ENCODE assay signal across 21 mouse cellular contexts in genomic region chr14:11125096-11125495, GRCm38 (mm10). TPM values are rescaled to one million over a fixed set of nuclear protein-coding genes. Genes with fewer than 3 reads are reported as not detected.
DNase-seq lines count a peak whose midpoint lies in the region; ATAC-seq and TF ChIP-seq lines count a peak whose summit lies in the region.
"Had no signal": no experiment of that assay in that cellular context is flagged by ENCODE, and none has a peak within 500 bp of the region (broad histone marks: within the 10 kb centered on the region; RNA-seq: fewer than 3 reads in every experiment).

No protein-coding gene starts in this region.

- no peaks in the 10 kb centered on the region for H3K36me3 ChIP-seq in kidney, embryonic 16.5 days (ENCODE audit: insufficient read depth, low read length)
- no peaks in the 10 kb centered on the region for H3K36me3 ChIP-seq in midbrain, embryonic 14.5 days (ENCODE audit: control insufficient read depth, insufficient read depth, low read length)
- H3K36me3 ChIP-seq in midbrain, embryonic 13.5 days = no peaks in the 10 kb centered on the region
- H3K36me3 ChIP-seq in stomach, postnatal 0 days (ENCODE audit: control insufficient read depth, insufficient read depth, low read length) = no peaks in the 10 kb centered on the region
- no peaks in the 10 kb centered on the region for H3K36me3 ChIP-seq in heart, embryonic 10.5 days
- H3K36me3 ChIP-seq: forebrain, embryonic 15.5 days; limb, embryonic 12.5 days; midbrain, embryonic 15.5 days; neural tube, embryonic 15.5 days had no signal

- peak; percentile 23 to 24 for DNase-seq in kidney, adult 8-10 months
- peak; percentile 8 for DNase-seq in midbrain, embryonic 14.5 days
- DNase-seq in kidney, postnatal 14 days = peak; percentile 12
- DNase-seq in stomach, postnatal 0 days (ENCODE audit: low spot score) = no peak
- no peak for DNase-seq in heart, embryonic 10.5 days (ENCODE audit: low spot score)
- DNase-seq: adrenal gland, adult 2 months; cerebellum, adult 9-11 months; gastrocnemius, postnatal 25 days; layer of hippocampus, adult 9-11 months; right cerebral cortex, postnatal 14 days; spleen, adult 18-20 months; thymus, adult 2 months had no signal

- H3K9ac ChIP-seq in kidney, embryonic 16.5 days (replicated peaks; ENCODE audit: low read length) = no peak overlapping the region
- H3K9ac ChIP-seq in midbrain, embryonic 14.5 days (replicated peaks; ENCODE audit: low read length) = no peak overlapping the region
- H3K9ac ChIP-seq in midbrain, embryonic 13.5 days (replicated peaks) = no peak overlapping the region
- no peak overlapping the region for H3K9ac ChIP-seq in stomach, postnatal 0 days (ENCODE audit: low read length)
- H3K9ac ChIP-seq: forebrain, embryonic 15.5 days; limb, embryonic 12.5 days; midbrain, embryonic 15.5 days; neural tube, embryonic 15.5 days had no signal

- H3K4me1 ChIP-seq in kidney, embryonic 16.5 days (ENCODE audit: insufficient read depth, low read length) = no peaks in the 10 kb centered on the region
- H3K4me1 ChIP-seq in midbrain, embryonic 14.5 days (ENCODE audit: control insufficient read depth, insufficient read depth, low read length) = no peaks in the 10 kb centered on the region
- no peaks in the 10 kb centered on the region for H3K4me1 ChIP-seq in midbrain, embryonic 13.5 days (replicated peaks)
- no peaks in the 10 kb centered on the region for H3K4me1 ChIP-seq in stomach, postnatal 0 days (replicated peaks; ENCODE audit: control insufficient read depth, insufficient read depth)
- H3K4me1 ChIP-seq in heart, embryonic 10.5 days = no peaks in the 10 kb centered on the region
- H3K4me1 ChIP-seq: forebrain, embryonic 15.5 days; limb, embryonic 12.5 days; midbrain, embryonic 15.5 days; neural tube, embryonic 15.5 days had no signal

- H3K9me3 ChIP-seq in kidney, embryonic 16.5 days (ENCODE audit: low read length) = no peaks in the 10 kb centered on the region; the same call in 1 of the 2 replicates
- H3K9me3 ChIP-seq in midbrain, embryonic 14.5 days (ENCODE audit: control insufficient read depth, low read length) = no peaks in the 10 kb centered on the region
- no peaks in the 10 kb centered on the region for H3K9me3 ChIP-seq in midbrain, embryonic 13.5 days
- H3K9me3 ChIP-seq in stomach, postnatal 0 days (ENCODE audit: control insufficient read depth, low read length) = no peaks in the 10 kb centered on the region
- no peaks in the 10 kb centered on the region for H3K9me3 ChIP-seq in heart, embryonic 10.5 days
- H3K9me3 ChIP-seq: forebrain, embryonic 15.5 days; limb, embryonic 12.5 days; midbrain, embryonic 15.5 days; neural tube, embryonic 15.5 days had no signal

- no peak overlapping the region for H3K27ac ChIP-seq in kidney, embryonic 16.5 days (ENCODE audit: low read length)
- H3K27ac ChIP-seq in midbrain, embryonic 14.5 days (replicated peaks; ENCODE audit: low read depth, low read length) = no peak overlapping the region
- no peak overlapping the region for H3K27ac ChIP-seq in midbrain, embryonic 13.5 days
- H3K27ac ChIP-seq in stomach, postnatal 0 days (replicated peaks) = no peak overlapping the region
- no peak overlapping the region for H3K27ac ChIP-seq in heart, embryonic 10.5 days
- H3K27ac ChIP-seq: forebrain, embryonic 15.5 days; limb, embryonic 12.5 days; midbrain, embryonic 15.5 days; neural tube, embryonic 15.5 days had no signal

- no peak for ATAC-seq in kidney, embryonic 16.5 days (ENCODE audit: low FRiP score, low TSS enrichment)
- ATAC-seq in midbrain, embryonic 14.5 days (ENCODE audit: low FRiP score, low TSS enrichment) = no peak
- no peak for ATAC-seq in midbrain, embryonic 13.5 days
- ATAC-seq in stomach, postnatal 0 days (ENCODE audit: low FRiP score, low TSS enrichment) = no peak
- no peak for ATAC-seq in megakaryocyte-erythroid progenitor cell, adult 5-6 weeks (replicated peaks; ENCODE audit: low FRiP score, low TSS enrichment, poor library complexity, severe bottlenecking)
- ATAC-seq: forebrain, embryonic 15.5 days; hindbrain, embryonic 16.5 days; intestine, embryonic 16.5 days; midbrain, embryonic 15.5 days had no signal

- no peak for TF ChIP-seq CTCF in stomach, postnatal 0 days (IDR thresholded peaks at IDR 0.05; ENCODE audit: low read depth)

- 75% methylated on average over 11 of the region's 11 CpGs for WGBS in kidney, embryonic 16.5 days
- WGBS in midbrain, embryonic 14.5 days = 75% methylated on average over 11 of the region's 11 CpGs
- 75% methylated on average over 11 of the region's 11 CpGs for WGBS in midbrain, embryonic 13.5 days
- 43% methylated on average over 11 of the region's 11 CpGs for WGBS in stomach, postnatal 0 days
- 81% methylated on average over 11 of the region's 11 CpGs for WGBS in heart, embryonic 10.5 days

- no peaks in the 10 kb centered on the region for H3K27me3 ChIP-seq in kidney, embryonic 16.5 days (ENCODE audit: insufficient read depth, low read length)
- no peaks in the 10 kb centered on the region for H3K27me3 ChIP-seq in midbrain, embryonic 14.5 days (ENCODE audit: control insufficient read depth, insufficient read depth, low read length)
- H3K27me3 ChIP-seq in midbrain, embryonic 13.5 days = no peaks in the 10 kb centered on the region
- no peaks in the 10 kb centered on the region for H3K27me3 ChIP-seq in stomach, postnatal 0 days (ENCODE audit: control insufficient read depth, insufficient read depth, low read length)
- no peaks in the 10 kb centered on the region for H3K27me3 ChIP-seq in heart, embryonic 10.5 days (ENCODE audit: insufficient read depth, poor library complexity, severe bottlenecking)
- H3K27me3 ChIP-seq: forebrain, embryonic 15.5 days; limb, embryonic 12.5 days; midbrain, embryonic 15.5 days; neural tube, embryonic 15.5 days had no signal

- no peak for TF ChIP-seq EP300 in stomach, postnatal 0 days (optimal IDR thresholded peaks at IDR 0.05)

- no peak overlapping the region for H3K4me3 ChIP-seq in kidney, embryonic 16.5 days (ENCODE audit: low read length)
- H3K4me3 ChIP-seq in midbrain, embryonic 14.5 days (replicated peaks; ENCODE audit: low read depth, low read length) = no peak overlapping the region
- no peak overlapping the region for H3K4me3 ChIP-seq in midbrain, embryonic 13.5 days (replicated peaks)
- no peak overlapping the region for H3K4me3 ChIP-seq in stomach, postnatal 0 days (ENCODE audit: low read depth, low read length)
- no peak overlapping the region for H3K4me3 ChIP-seq in heart, embryonic 10.5 days
- H3K4me3 ChIP-seq: forebrain, embryonic 15.5 days; limb, embryonic 12.5 days; midbrain, embryonic 15.5 days; neural tube, embryonic 15.5 days had no signal

- no peak overlapping the region for H3K4me2 ChIP-seq in kidney, embryonic 16.5 days (replicated peaks; ENCODE audit: low read depth, low read length)
- no peak overlapping the region for H3K4me2 ChIP-seq in midbrain, embryonic 14.5 days (ENCODE audit: low read length)
- H3K4me2 ChIP-seq in midbrain, embryonic 13.5 days (replicated peaks) = no peak overlapping the region
- peak overlapping the region; percentile 30; the same call in 1 of the 2 replicates for H3K4me2 ChIP-seq in stomach, postnatal 0 days (replicated peaks; ENCODE audit: low read depth)
- H3K4me2 ChIP-seq: forebrain, embryonic 15.5 days; limb, embryonic 12.5 days; midbrain, embryonic 15.5 days; neural tube, embryonic 15.5 days had no signal

RNA-seq across cellular contexts. Expression of gene Fhit, which starts 36.7 kb away (rescaled TPM):
- 6.4 and 6.7 TPM in 2 replicates for polyA plus RNA-seq in kidney, embryonic 16.5 days (2015; fragmentation: Nextera tagmentation; extraction: Ambion mirVana)
- 8.3 and 10.6 TPM in 2 replicates for polyA plus RNA-seq in midbrain, embryonic 14.5 days (2014; fragmentation: Nextera tagmentation; extraction: Ambion mirVana)
- polyA plus RNA-seq in midbrain, embryonic 13.5 days (2015; fragmentation: Nextera tagmentation; extraction: Ambion mirVana) = 6.6 and 7.8 TPM in 2 replicates
- 12.2 and 12.4 TPM in 2 replicates for polyA plus RNA-seq in stomach, postnatal 0 days (2015; fragmentation: Nextera tagmentation; extraction: Ambion mirVana)
- 12.6 and 13.1 TPM in 2 replicates for total RNA-seq in megakaryocyte-erythroid progenitor cell, adult 5-6 weeks (2014; fragmentation: Nextera tagmentation)
- total RNA-seq in megakaryocyte-erythroid progenitor cell, adult 5-6 weeks (2017) = 11.3 and 17.1 TPM in 2 replicates
- 3.4 and 4.4 TPM in 2 replicates for polyA plus RNA-seq in heart, embryonic 10.5 days (2016; fragmentation: Nextera tagmentation; extraction: Ambion mirVana)

Comparison
In these comparisons a context has a peak if more than half of its experiments do, and no peak if none do; other contexts are left out.
1. DNase-seq: peak in kidney, adult 8-10 months (2 of 2), midbrain, embryonic 14.5 days (single experiment) and kidney, postnatal 14 days (single experiment); none in stomach, postnatal 0 days (single experiment) and heart, embryonic 10.5 days (single experiment).